8 mouse cellular contexts compared by ENCODE assay signal in the genomic region with DNA sequence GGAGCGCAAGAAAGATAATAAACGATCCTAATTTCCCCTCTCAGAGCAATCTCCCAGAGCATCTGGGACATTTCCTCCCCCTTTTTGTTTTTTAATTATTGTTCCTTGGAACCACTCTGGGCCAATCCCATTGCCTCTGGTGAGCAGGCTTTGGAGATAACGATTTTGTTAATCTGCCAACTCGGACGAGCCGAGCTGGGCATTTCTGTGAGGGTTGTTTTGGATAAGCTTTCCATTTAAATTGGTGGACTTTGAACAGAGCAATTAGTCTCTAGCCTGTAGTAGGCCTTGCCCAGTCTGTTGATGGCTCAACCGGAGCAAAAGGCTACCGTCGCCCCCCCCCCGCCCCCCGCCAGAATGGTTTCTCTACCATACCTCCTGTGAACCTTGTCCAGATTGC. TPM values are rescaled to one million over a fixed set of nuclear protein-coding genes. Genes with fewer than 3 reads are reported as not detected.
A peak's percentile ranks its signal among the peaks of the same experiment; 100 is the strongest.
DNase-seq lines count a peak whose midpoint lies in the region; ATAC-seq and TF ChIP-seq lines count a peak whose summit lies in the region.

No protein-coding gene starts in this region.

- TF ChIP-seq POLR2A in heart, adult 2 months (IDR thresholded peaks at IDR 0.05; ENCODE audit: insufficient read depth, low read depth, low read length), result no peak

- peak overlapping the region; percentile 49 for H3K4me3 ChIP-seq in heart, adult 2 months
- H3K4me3 ChIP-seq in forebrain, embryonic 11.5 days (ENCODE audit: low read depth, low read length), result peak overlapping the region; percentile 27; the same call in 1 of the 2 replicates
- no peak overlapping the region for H3K4me3 ChIP-seq in intestine, embryonic 15.5 days (replicated peaks)
- H3K4me3 ChIP-seq in liver, postnatal 0 days (ENCODE audit: low read depth, low read length), result peak overlapping the region; percentile 41; the same call in 1 of the 2 replicates
- 0 out of 2 replicates have a peak overlapping the region, but pooled peaks have one; percentile 43 for H3K4me3 ChIP-seq in stomach, embryonic 16.5 days (replicated peaks; ENCODE audit: low read length)

- no peaks in the 10 kb centered on the region for H3K79me2 ChIP-seq in heart, adult 2 months (replicated peaks; ENCODE audit: control insufficient read depth, insufficient read depth, low read length)

- no peak for ATAC-seq in forebrain, embryonic 11.5 days (replicated peaks; ENCODE audit: low FRiP score)
- peak; percentile 57 for ATAC-seq in intestine, embryonic 15.5 days
- peak; percentile 64 for ATAC-seq in liver, postnatal 0 days
- ATAC-seq in stomach, embryonic 16.5 days (ENCODE audit: insufficient read depth, low FRiP score), result no peak

- H3K4me2 ChIP-seq in forebrain, embryonic 11.5 days (ENCODE audit: low read depth, low read length, severe bottlenecking), result peak overlapping the region; percentile 46
- H3K4me2 ChIP-seq in intestine, embryonic 15.5 days (replicated peaks), result peak overlapping the region; percentile 78
- peak overlapping the region; percentile 77 for H3K4me2 ChIP-seq in liver, postnatal 0 days (ENCODE audit: low read depth, low read length)
- peak overlapping the region; percentile 64 for H3K4me2 ChIP-seq in stomach, embryonic 16.5 days (ENCODE audit: low read depth, low read length)

- intact Hi-C loops in heart, adult 2 months (cut with DNase I), result loop anchor here (2.0 kb wide), 1 partner anchor 51 kb away; no protein-coding TSS in a partner anchor

- no peak for TF ChIP-seq EP300 in heart, adult 2 months (IDR thresholded peaks at IDR 0.05; ENCODE audit: insufficient read depth, low read depth, low read length)
- peak; percentile 14; the same call in 1 of the 2 replicates for TF ChIP-seq EP300 in liver, postnatal 0 days (IDR thresholded peaks at IDR 0.05; ENCODE audit: low read depth)

- no peak overlapping the region for H3K27ac ChIP-seq in heart, adult 2 months
- no peak overlapping the region for H3K27ac ChIP-seq in forebrain, embryonic 11.5 days (ENCODE audit: low read depth, low read length)
- H3K27ac ChIP-seq in intestine, embryonic 15.5 days, result no peak overlapping the region
- peak overlapping the region; percentile 48; the same call in 1 of the 2 replicates for H3K27ac ChIP-seq in liver, postnatal 0 days (ENCODE audit: low read depth)
- H3K27ac ChIP-seq in stomach, embryonic 16.5 days (ENCODE audit: low read length), result no peak overlapping the region

- H3K9ac ChIP-seq in heart, adult 2 months (ENCODE audit: low read depth, low read length), result no peak overlapping the region
- no peak overlapping the region for H3K9ac ChIP-seq in forebrain, embryonic 11.5 days (ENCODE audit: low read length)
- H3K9ac ChIP-seq in intestine, embryonic 15.5 days, result no peak overlapping the region
- H3K9ac ChIP-seq in liver, postnatal 0 days (replicated peaks), result no peak overlapping the region
- no peak overlapping the region for H3K9ac ChIP-seq in stomach, embryonic 16.5 days (ENCODE audit: low read length)

- H3K9me3 ChIP-seq in forebrain, embryonic 11.5 days (ENCODE audit: control insufficient read depth, low read length), result no peaks in the 10 kb centered on the region
- no peaks in the 10 kb centered on the region for H3K9me3 ChIP-seq in intestine, embryonic 15.5 days
- no peaks in the 10 kb centered on the region for H3K9me3 ChIP-seq in liver, postnatal 0 days (ENCODE audit: low read length)
- no peaks in the 10 kb centered on the region for H3K9me3 ChIP-seq in stomach, embryonic 16.5 days (replicated peaks; ENCODE audit: control insufficient read depth, low read length)

- no peak for TF ChIP-seq CTCF in heart, adult 2 months (IDR thresholded peaks at IDR 0.05)
- no peak for TF ChIP-seq CTCF in liver, postnatal 0 days (IDR thresholded peaks at IDR 0.05; ENCODE audit: low read depth)

- H3K36me3 ChIP-seq in heart, adult 2 months (ENCODE audit: control insufficient read depth, insufficient read depth, low read length), result no peaks in the 10 kb centered on the region
- no peaks in the 10 kb centered on the region for H3K36me3 ChIP-seq in forebrain, embryonic 11.5 days (ENCODE audit: control insufficient read depth, insufficient read depth, low read length)
- no peaks in the 10 kb centered on the region for H3K36me3 ChIP-seq in intestine, embryonic 15.5 days
- no peaks in the 10 kb centered on the region for H3K36me3 ChIP-seq in liver, postnatal 0 days (replicated peaks; ENCODE audit: insufficient read depth, low read length)
- H3K36me3 ChIP-seq in stomach, embryonic 16.5 days (ENCODE audit: control insufficient read depth, insufficient read depth, low read length), result no peaks in the 10 kb centered on the region

- peak; percentile 22 to 29 for DNase-seq in heart, adult 2 months
- DNase-seq in heart, adult 11 months, result no peak
- DNase-seq in forebrain, embryonic 11.5 days (ENCODE audit: low spot score), result no peak
- peak; percentile 33 for DNase-seq in liver, postnatal 0 days
- DNase-seq in right cerebral cortex, postnatal 25 days, result no peak
- no peak for DNase-seq in gastrocnemius, postnatal 10 days

- WGBS in heart, adult 2 months, result 24% methylated on average over 11 of the region's 11 CpGs
- 16% methylated on average over 11 of the region's 11 CpGs for WGBS in forebrain, embryonic 11.5 days
- WGBS in intestine, embryonic 15.5 days, result 20% methylated on average over 11 of the region's 11 CpGs
- WGBS in liver, postnatal 0 days (ENCODE audit: insufficient replicate concordance), result 29% methylated on average over 11 of the region's 11 CpGs
- WGBS in stomach, embryonic 16.5 days, result 28% methylated on average over 11 of the region's 11 CpGs

- H3K27me3 ChIP-seq in heart, adult 2 months (ENCODE audit: control insufficient read depth, insufficient read depth, low read length), result no peaks in the 10 kb centered on the region
- no peaks in the 10 kb centered on the region for H3K27me3 ChIP-seq in forebrain, embryonic 11.5 days (ENCODE audit: control insufficient read depth, insufficient read depth, low read length)
- H3K27me3 ChIP-seq in intestine, embryonic 15.5 days (replicated peaks), result no peaks in the 10 kb centered on the region
- H3K27me3 ChIP-seq in liver, postnatal 0 days (ENCODE audit: insufficient read depth, low read length), result no peaks in the 10 kb centered on the region
- H3K27me3 ChIP-seq in stomach, embryonic 16.5 days (ENCODE audit: control insufficient read depth, insufficient read depth, low read length), result no peaks in the 10 kb centered on the region

- H3K4me1 ChIP-seq in heart, adult 2 months (ENCODE audit: control insufficient read depth, insufficient read depth, low read length), result peaks cover 5% of the 10 kb centered on the region
- H3K4me1 ChIP-seq in forebrain, embryonic 11.5 days (replicated peaks; ENCODE audit: control insufficient read depth, insufficient read depth, low read length), result peaks cover 6% of the 10 kb centered on the region; the same call in 1 of the 2 replicates
- peaks cover 16% of the 10 kb centered on the region for H3K4me1 ChIP-seq in intestine, embryonic 15.5 days (replicated peaks)
- peaks cover 19% of the 10 kb centered on the region for H3K4me1 ChIP-seq in liver, postnatal 0 days (ENCODE audit: insufficient read depth)
- peaks cover 6% of the 10 kb centered on the region; the same call in 1 of the 2 replicates for H3K4me1 ChIP-seq in stomach, embryonic 16.5 days (ENCODE audit: control insufficient read depth, insufficient read depth, low read length)

RNA-seq across cellular contexts. Expression of a gene that starts 27.0 kb away (rescaled TPM):
- under 1 TPM; 0.08 to 0.20 TPM for total RNA-seq in heart, adult 2 months (2021)
- polyA plus RNA-seq in heart, adult 2 months (2012; rRNA removed), result 0.20 and 0.29 TPM in 2 replicates
- 3.0 and 3.9 TPM in 2 replicates for polyA plus RNA-seq in forebrain, embryonic 11.5 days (2014; fragmentation: Nextera tagmentation; extraction: Ambion mirVana)
- 2.4 TPM in 2 replicates for polyA plus RNA-seq in intestine, embryonic 15.5 days (2015; fragmentation: Nextera tagmentation; extraction: Ambion mirVana)
- 0.19 and 0.27 TPM in 2 replicates for polyA plus RNA-seq in liver, postnatal 0 days (2015; fragmentation: Nextera tagmentation; extraction: Ambion mirVana)
- 1.7 and 1.8 TPM in 2 replicates for polyA plus RNA-seq in stomach, embryonic 16.5 days (2015; fragmentation: Nextera tagmentation; extraction: Ambion mirVana)
- under 1 TPM; 0.14 to 0.29 TPM for total RNA-seq in gastrocnemius, postnatal 10 days (2021)

RNA-seq across cellular contexts. Expression of a gene that starts 51.9 kb away (rescaled TPM):
- total RNA-seq in heart, adult 2 months (2021), result 10 to 100 TPM; 58.3 to 61.7 TPM
- polyA plus RNA-seq in heart, adult 2 months (2012; rRNA removed), result 25.4 and 42.8 TPM in 2 replicates
- polyA plus RNA-seq in forebrain, embryonic 11.5 days (2014; fragmentation: Nextera tagmentation; extraction: Ambion mirVana), result 14.6 and 14.8 TPM in 2 replicates
- 6.8 and 11.6 TPM in 2 replicates for polyA plus RNA-seq in intestine, embryonic 15.5 days (2015; fragmentation: Nextera tagmentation; extraction: Ambion mirVana)
- 2.4 and 2.7 TPM in 2 replicates for polyA plus RNA-seq in liver, postnatal 0 days (2015; fragmentation: Nextera tagmentation; extraction: Ambion mirVana)
- polyA plus RNA-seq in stomach, embryonic 16.5 days (2015; fragmentation: Nextera tagmentation; extraction: Ambion mirVana), result 10.3 and 10.8 TPM in 2 replicates
- total RNA-seq in gastrocnemius, postnatal 10 days (2021), result 10 to 100 TPM; 48.3 to 49.1 TPM

Comparison
In these comparisons a context has a peak if more than half of its experiments do, and no peak if none do; other contexts are left out.
1. DNase-seq: peak in heart, adult 2 months (2 of 2) and liver, postnatal 0 days (single experiment); none in heart, adult 11 months (single experiment), forebrain, embryonic 11.5 days (single experiment), right cerebral cortex, postnatal 25 days (single experiment) and gastrocnemius, postnatal 10 days (single experiment).
2. ATAC-seq: peak in intestine, embryonic 15.5 days (single experiment) and liver, postnatal 0 days (single experiment); none in forebrain, embryonic 11.5 days (single experiment) and stomach, embryonic 16.5 days (single experiment).
3. Peak in every context shown above with its lines, with median percentiles within 50 percentile points of each other: H3K4me2 ChIP-seq.